Mouse (Mus musculus) ES-E14 (cell line): ENCODE results near the gene N4bp1.

Experiments
- CHD2 ChIP-seq: IDR thresholded peaks from 2 replicates; pipeline ENCODE4 v1.6.1; 2014; ENCODE audit warnings: mild to moderate bottlenecking, low read depth, low read length, inconsistent platforms
- HCFC1 ChIP-seq: IDR thresholded peaks from 2 replicates; pipeline ENCODE4 v1.6.1; 2012; ENCODE audit warnings: low read length, inconsistent platforms, borderline replicate concordance; ENCODE audit not compliant: insufficient read depth
- MAFK ChIP-seq: IDR thresholded peaks from 2 replicates; pipeline ENCODE4 v1.6.1; 2014; ENCODE audit warnings: mild to moderate bottlenecking, low read depth, low read length, inconsistent platforms; ENCODE audit not compliant: insufficient read depth
- ZC3H11A ChIP-seq: IDR thresholded peaks from 2 replicates; pipeline ENCODE4 v1.6.1; 2012; ENCODE audit warnings: low read depth, mild to moderate bottlenecking, inconsistent platforms, low read length, borderline replicate concordance
- ZNF384 ChIP-seq: IDR thresholded peaks from 2 replicates; pipeline ENCODE4 v1.6.1; 2012; ENCODE audit warnings: low read depth, low read length, inconsistent platforms

- TF ChIP-seq CHD2: no peak
- no peak for TF ChIP-seq ZNF384
- no peak for TF ChIP-seq ZC3H11A
- TF ChIP-seq MAFK: no peak
- TF ChIP-seq HCFC1: no peak
Measured at GRCm38 (mm10) chr8:86824735-86825134, 60.3 kb downstream of the N4bp1 start.
